Mouse (Mus musculus) natural killer cell, adult 2 months (primary cell): ENCODE measurements around the gene Epb41l1.
"Not testable (repeated sequence)": the region's sequence is repeated elsewhere in the genome, so short reads cannot be mapped to it uniquely, and the experiment has no call there.

Experiments
- DNase-seq, 2 experiments: peaks; one replicate each; pipeline ENCODE4 v3.0.0; 2022; ENCODE audit warnings: low spot score in 2 of 2

Epb41l1 gene

GRCm38 (mm10) chr2:156420694-156421380 lies at the start of gene Epb41l1:
Gene Epb41l1, plus strand, starts transcription at chr2:156420909.
- peak; percentile 5 to 17 for DNase-seq

GRCm38 (mm10) chr2:156376956-156377355 lies 43.8 kb upstream of the Epb41l1 start:
- DNase-seq = no peak

- no peak for DNase-seq
Measured at GRCm38 (mm10) chr2:156379929-156380328, 40.8 kb upstream of the Epb41l1 start.

- no peak for DNase-seq
Measured at GRCm38 (mm10) chr2:156381350-156381749, 39.4 kb upstream of the Epb41l1 start.

GRCm38 (mm10) chr2:156392461-156393154 lies 28.1 kb upstream of the Epb41l1 start:
- peak; percentile 67 to 69 for DNase-seq

- no peak for DNase-seq
Measured at GRCm38 (mm10) chr2:156393155-156393828, 27.4 kb upstream of the Epb41l1 start.

- no peak for DNase-seq
Measured at GRCm38 (mm10) chr2:156394282-156394681, 26.4 kb upstream of the Epb41l1 start.

- DNase-seq = no peak
Measured at GRCm38 (mm10) chr2:156396096-156396495, 24.6 kb upstream of the Epb41l1 start.

GRCm38 (mm10) chr2:156397988-156398387 lies 22.7 kb upstream of the Epb41l1 start:
- no peak for DNase-seq

- no peak for DNase-seq
Measured at GRCm38 (mm10) chr2:156399485-156399884, 21.2 kb upstream of the Epb41l1 start.

- peak in 1 of 2 experiments; percentile 56 for DNase-seq
Measured at GRCm38 (mm10) chr2:156401331-156401730, 19.4 kb upstream of the Epb41l1 start.

GRCm38 (mm10) chr2:156402036-156402435 lies 18.7 kb upstream of the Epb41l1 start:
- DNase-seq = no peak

- no peak for DNase-seq
Measured at GRCm38 (mm10) chr2:156406987-156407386, 13.7 kb upstream of the Epb41l1 start.

GRCm38 (mm10) chr2:156408168-156408567 lies 12.5 kb upstream of the Epb41l1 start:
- no peak for DNase-seq

GRCm38 (mm10) chr2:156411348-156411747 lies 9.4 kb upstream of the Epb41l1 start:
- DNase-seq = not testable (repeated sequence)

GRCm38 (mm10) chr2:156414996-156415395 lies 5.7 kb upstream of the Epb41l1 start:
- DNase-seq = no peak

GRCm38 (mm10) chr2:156415674-156416073 lies 5.0 kb upstream of the Epb41l1 start:
- DNase-seq = no peak

- DNase-seq = no peak
Measured at GRCm38 (mm10) chr2:156417194-156417593, 3.5 kb upstream of the Epb41l1 start.

- DNase-seq = no peak
Measured at GRCm38 (mm10) chr2:156418467-156418866, 2.2 kb upstream of the Epb41l1 start.

- no peak for DNase-seq
Measured at GRCm38 (mm10) chr2:156420327-156420693, 399 bp upstream of the Epb41l1 start.

- peak; percentile 11 to 25 for DNase-seq
Measured at GRCm38 (mm10) chr2:156421381-156422110, 837 bp downstream of the Epb41l1 start.

GRCm38 (mm10) chr2:156422631-156423030 lies 1.9 kb downstream of the Epb41l1 start:
- DNase-seq = no peak
